Mouse (Mus musculus) duodenum, adult 2 months (tissue): Measurements from ENCODE around the gene Axin2. TPM values are rescaled to one million over a fixed set of nuclear protein-coding genes. Genes with fewer than 3 reads are reported as not detected.

Experiments
- polyA plus RNA-seq: library from polyadenylated mRNA; depleted of rRNA; stranded (reverse); fragments of >200 nt; gene quantifications from 2 replicates; pipeline ENCODE4 v1.2.3, GENCODE M21; 2012; ENCODE audit warnings: low replicate concordance; rRNA removed

Axin2 gene
- 23.4 and 32.8 TPM in 2 replicates for polyA plus RNA-seq

GRCm38 (mm10) chr11:108920158-108920635, at the start of gene Axin2:
Axin2 (plus strand) TSS chr11:108920349.

Other genes with a start within 250 kb of the Axin2 start
- not detected in 2 replicates for gene E030025P04Rik, start 224.0 kb downstream of the Axin2 start, polyA plus RNA-seq